Mouse (Mus musculus) embryonic stem cell, embryonic (primary cell): ENCODE measurements at regions not wholly inside any gene's neighbourhood (a gene's known extent, or its start where the extent isn't known, plus 50 kb on each side); places are given as distances from the start of the nearest gene placed in this dataset.

ENCODE experiments used
- CTCF ChIA-PET, 4 experiments: fragments of 300-600 bp in 2 of 4; fragments of 350-600 bp in 2 of 4; sonication (Branson Sonifier 250); formaldehyde crosslinking; loops; one replicate each; lab custom pipeline; 2022; ENCODE audit warnings: inconsistent platforms in 2 of 4; lab: Charles Lee
- POLR2A ChIA-PET, 4 experiments: fragments of 300-600 bp in 2 of 4; fragments of 350-600 bp in 2 of 4; sonication (Branson Sonifier 250); formaldehyde crosslinking; loops; one replicate each; lab custom pipeline; 2022; ENCODE audit warnings: antibody characterized with exemption in 4 of 4, inconsistent platforms in 1 of 4; lab: Charles Lee

- CTCF ChIA-PET = no interaction called here
- POLR2A ChIA-PET = no interaction called here
These were observed 245.2 kb downstream of the Sv2b start for GRCm38 (mm10) chr7:75063816-75064215.

- POLR2A ChIA-PET = no interaction called here
- CTCF ChIA-PET = no interaction called here
These were observed 258.8 kb downstream of the Sv2b start for GRCm38 (mm10) chr7:75050231-75050630.

- POLR2A ChIA-PET = no interaction called here
- CTCF ChIA-PET = no interaction called here
These were observed 259.3 kb downstream of the Sv2b start for GRCm38 (mm10) chr7:75049751-75050150.

GRCm38 (mm10) chr7:75048822-75049221 is 260.2 kb downstream of the Sv2b start:
- CTCF ChIA-PET = no interaction called here
- POLR2A ChIA-PET = no interaction called here

GRCm38 (mm10) chr7:75047827-75048226 is 261.2 kb downstream of the Sv2b start:
- ChIA-PET POLR2A (no interaction called here), CTCF (no interaction called here)

- CTCF ChIA-PET = interaction anchor here in 1 of 4 experiments (0.6 kb wide), 1 partner anchor 70 kb away, joined by 3 read pairs; no protein-coding TSS in a partner anchor
- POLR2A ChIA-PET = interaction anchor here in 1 of 4 experiments (0.7 kb wide), 1 partner anchor 58 kb away, joined by 3 read pairs; no protein-coding TSS in a partner anchor
These were observed 268.2 kb downstream of the Sv2b start for GRCm38 (mm10) chr7:75040871-75041270.

GRCm38 (mm10) chr7:75026191-75026590 is 282.9 kb downstream of the Sv2b start:
- ChIA-PET CTCF (no interaction called here), POLR2A (no interaction called here)

GRCm38 (mm10) chr7:75021966-75022365 is 287.1 kb downstream of the Sv2b start:
- ChIA-PET POLR2A (no interaction called here), CTCF (no interaction called here)

GRCm38 (mm10) chr7:75018640-75019039 is 290.4 kb downstream of the Sv2b start:
- POLR2A ChIA-PET = no interaction called here
- CTCF ChIA-PET = no interaction called here

GRCm38 (mm10) chr7:75008481-75008880 is 300.6 kb downstream of the Sv2b start:
- CTCF ChIA-PET = no interaction called here
- POLR2A ChIA-PET = no interaction called here

- CTCF ChIA-PET = no interaction called here
- POLR2A ChIA-PET = interaction anchor here in 1 of 4 experiments (0.6 kb wide), 1 partner anchor 46 kb away, joined by 5 read pairs; no protein-coding TSS in a partner anchor
These were observed 318.9 kb downstream of the Sv2b start for GRCm38 (mm10) chr7:74990198-74990597.

- POLR2A ChIA-PET = no interaction called here
These were observed 329.6 kb downstream of the Sv2b start for GRCm38 (mm10) chr7:74979479-74979878.

GRCm38 (mm10) chr7:74975986-74976385 is 333.1 kb downstream of the Sv2b start:
- ChIA-PET CTCF (no interaction called here), POLR2A (no interaction called here)

More at GRCm38 (mm10) chr7:74979479-74979878, 329.6 kb downstream of the Sv2b start:
- CTCF ChIA-PET = no interaction called here

- CTCF ChIA-PET = no interaction called here
- POLR2A ChIA-PET = interaction anchor here in 1 of 4 experiments (0.7 kb wide), 1 partner anchor 649 kb away, joined by 4 read pairs; no protein-coding TSS in a partner anchor
These were observed 334.6 kb downstream of the Sv2b start for GRCm38 (mm10) chr7:74974448-74974847.

GRCm38 (mm10) chr7:74944421-74945098 is 364.5 kb downstream of the Sv2b start:
- CTCF ChIA-PET = no interaction called here

GRCm38 (mm10) chr7:74942917-74943316 is 366.1 kb downstream of the Sv2b start:
- CTCF ChIA-PET = no interaction called here
- POLR2A ChIA-PET = interaction anchor here in 1 of 4 experiments (0.6 kb wide), 1 partner anchor 145 kb away, joined by 4 read pairs; no protein-coding TSS in a partner anchor

More at GRCm38 (mm10) chr7:74944421-74945098, 364.5 kb downstream of the Sv2b start:
- POLR2A ChIA-PET = interaction anchor here in 1 of 4 experiments (0.6 kb wide), 1 partner anchor 46 kb away, joined by 5 read pairs; no protein-coding TSS in a partner anchor

GRCm38 (mm10) chr7:74942146-74942545 is 366.9 kb downstream of the Sv2b start:
- POLR2A ChIA-PET = no interaction called here
- CTCF ChIA-PET = no interaction called here

GRCm38 (mm10) chr7:74929142-74929829 is 374.7 kb upstream of the Slco3a1 start:
- ChIA-PET POLR2A (no interaction called here), CTCF (interaction anchor here in 1 of 4 experiments (0.5 kb wide), 1 partner anchor 701 kb away, joined by 3 read pairs; no protein-coding TSS in a partner anchor)

GRCm38 (mm10) chr7:74928226-74928927 is 373.8 kb upstream of the Slco3a1 start:
- CTCF ChIA-PET = no interaction called here
- POLR2A ChIA-PET = no interaction called here

- POLR2A ChIA-PET = no interaction called here
- CTCF ChIA-PET = no interaction called here
These were observed 372.1 kb upstream of the Slco3a1 start for GRCm38 (mm10) chr7:74926729-74927128.
